In genomic region chr11:60727392-60728140, GRCm38 (mm10) we compare ENCODE assay signal across 8 mouse cellular contexts. TPM values are rescaled to one million over a fixed set of nuclear protein-coding genes. Genes with fewer than 3 reads are reported as not detected.
DNase-seq lines count a peak whose midpoint lies in the region; ATAC-seq and TF ChIP-seq lines count a peak whose summit lies in the region.

No protein-coding gene starts in this region.

- intact Hi-C loops in heart, postnatal 25 days (cut with DNase I): loop anchor here (2.0 to 5.0 kb wide), 3 partner anchors 29 to 150 kb away; partner anchors contain the start of genes Llgl1, Smcr8, Tmem11 and Top3a

- H3K36me3 ChIP-seq in heart, embryonic 12.5 days: peaks cover 50% of the 10 kb centered on the region
- peaks cover 39 to 53% of the 10 kb centered on the region in 2 experiments for H3K36me3 ChIP-seq in CH12.LX (replicated peaks in 1 of 2; ENCODE audit: control insufficient read depth in 1 of 2, insufficient read depth in 1 of 2, low read length in 1 of 2)
- H3K36me3 ChIP-seq in hindbrain, postnatal 0 days (ENCODE audit: insufficient read depth, low read length): peaks cover 39% of the 10 kb centered on the region
- H3K36me3 ChIP-seq in midbrain, embryonic 12.5 days: peaks cover 41% of the 10 kb centered on the region

- H3K4me1 ChIP-seq in heart, embryonic 12.5 days (replicated peaks): peaks cover 28% of the 10 kb centered on the region
- peaks cover 15 to 46% of the 10 kb centered on the region in 2 experiments for H3K4me1 ChIP-seq in CH12.LX (ENCODE audit: control insufficient read depth in 1 of 2, insufficient read depth in 2 of 2)
- H3K4me1 ChIP-seq in hindbrain, postnatal 0 days (ENCODE audit: insufficient read depth, low read length): peaks cover 14% of the 10 kb centered on the region
- H3K4me1 ChIP-seq in midbrain, embryonic 12.5 days: peaks cover 31% of the 10 kb centered on the region

- no peak for TF ChIP-seq EP300 in CH12.LX (IDR thresholded peaks at IDR 0.05; ENCODE audit: low read length)

- H3K9me3 ChIP-seq in heart, embryonic 12.5 days (replicated peaks): no peaks in the 10 kb centered on the region
- no peaks in the 10 kb centered on the region for H3K9me3 ChIP-seq in CH12.LX (replicated peaks; ENCODE audit: low read length)
- no peaks in the 10 kb centered on the region for H3K9me3 ChIP-seq in hindbrain, postnatal 0 days (ENCODE audit: low read length)
- no peaks in the 10 kb centered on the region for H3K9me3 ChIP-seq in midbrain, embryonic 12.5 days

- in situ Hi-C loops in CH12.LX (cut with MboI; ENCODE audit: low pct_ligation_motif_present, low pct_unique_long_range_greater_than_20kb, low sequenced_read_pairs): no loop called here

- peaks cover 6% of the 10 kb centered on the region; the same call in 1 of the 2 replicates for H3K79me2 ChIP-seq in CH12.LX (replicated peaks; ENCODE audit: control insufficient read depth, extremely low read depth, insufficient read depth, poor library complexity, severe bottlenecking)

- no peak for TF ChIP-seq RAD21 in CH12.LX (IDR thresholded peaks at IDR 0.05; ENCODE audit: low read depth, low read length)

- peak overlapping the region; percentile 96 for H3K9ac ChIP-seq in heart, embryonic 12.5 days
- peak overlapping the region; percentile 83 for H3K9ac ChIP-seq in CH12.LX (ENCODE audit: insufficient read depth, low read depth)
- peak overlapping the region; percentile 85 for H3K9ac ChIP-seq in hindbrain, postnatal 0 days (replicated peaks; ENCODE audit: low read length)
- H3K9ac ChIP-seq in midbrain, embryonic 12.5 days (replicated peaks): peak overlapping the region; percentile 90

- H3K27ac ChIP-seq in heart, embryonic 12.5 days (ENCODE audit: poor library complexity, severe bottlenecking): peak overlapping the region; percentile 93
- peak overlapping the region; percentile 60 for H3K27ac ChIP-seq in CH12.LX (ENCODE audit: insufficient read depth, low read depth)
- peak overlapping the region; percentile 92 for H3K27ac ChIP-seq in hindbrain, postnatal 0 days
- H3K27ac ChIP-seq in midbrain, embryonic 12.5 days (replicated peaks): peak overlapping the region; percentile 88

- no peak for DNase-seq in heart, postnatal 25 days (ENCODE audit: low spot score)
- DNase-seq in CH12.LX (ENCODE audit: extremely low read depth): no peak
- peak; percentile 7 for DNase-seq in embryo, embryonic 11.5 days (ENCODE audit: low read depth, low spot score)
- peak; percentile 7 for DNase-seq in hindbrain, postnatal 0 days (ENCODE audit: low spot score)
- DNase-seq in frontal cortex, postnatal 36 days (ENCODE audit: low spot score in 2 of 2): no peak
- DNase-seq in cerebellum, postnatal 25 days: no peak

- dilution Hi-C loops in CH12.LX (cut with MboI; ENCODE audit: extremely low pct_ligation_motif_present, extremely low pct_unique_long_range_greater_than_20kb, low sequenced_read_pairs): no loop called here

- H3K27me3 ChIP-seq in heart, embryonic 12.5 days (replicated peaks): no peaks in the 10 kb centered on the region
- H3K27me3 ChIP-seq in CH12.LX (replicated peaks): no peaks in the 10 kb centered on the region
- H3K27me3 ChIP-seq in hindbrain, postnatal 0 days (ENCODE audit: insufficient read depth, low read length): no peaks in the 10 kb centered on the region
- no peaks in the 10 kb centered on the region for H3K27me3 ChIP-seq in midbrain, embryonic 12.5 days

- 6% methylated on average over 12 of the region's 12 CpGs for WGBS in heart, embryonic 12.5 days
- WGBS in hindbrain, postnatal 0 days: 2% methylated on average over 12 of the region's 12 CpGs
- 8% methylated on average over 12 of the region's 12 CpGs for WGBS in midbrain, embryonic 12.5 days

- H3K4me3 ChIP-seq in heart, embryonic 12.5 days: peak overlapping the region; percentile 94
- peak overlapping the region; percentile 57 to 96 (median 72) for H3K4me3 ChIP-seq in CH12.LX (replicated peaks in 1 of 3; ENCODE audit: low read depth in 2 of 3, low read length in 2 of 3, poor library complexity in 1 of 3)
- H3K4me3 ChIP-seq in hindbrain, postnatal 0 days (ENCODE audit: low read length): peak overlapping the region; percentile 91
- H3K4me3 ChIP-seq in midbrain, embryonic 12.5 days: peak overlapping the region; percentile 91

- 0 out of 2 replicates have a peak, but pooled peaks have one; percentile 3 for ATAC-seq in heart, embryonic 12.5 days (ENCODE audit: insufficient number of reproducible peaks, low FRiP score)
- peak; percentile 10; the same call in 1 of the 2 replicates for ATAC-seq in hindbrain, postnatal 0 days
- peak; percentile 28 for ATAC-seq in midbrain, embryonic 12.5 days (ENCODE audit: low FRiP score, low read depth)

- TF ChIP-seq POLR2A in CH12.LX (IDR thresholded peaks at IDR 0.05; ENCODE audit: low read depth, low read length): no peak

- TF ChIP-seq CTCF in CH12.LX (conservative IDR thresholded peaks at IDR 0.05 in 1 of 2, IDR thresholded peaks at IDR 0.05 in 1 of 2; ENCODE audit: low read depth in 2 of 2, low read length in 2 of 2): no peak; a peak in 1 of 4 replicates
- no peak for TF ChIP-seq CTCF in hindbrain, postnatal 0 days (IDR thresholded peaks at IDR 0.05; ENCODE audit: low read depth)

- H3K4me2 ChIP-seq in heart, embryonic 12.5 days: peak overlapping the region; percentile 74
- H3K4me2 ChIP-seq in CH12.LX (ENCODE audit: insufficient read depth, low read depth, poor library complexity, severe bottlenecking): peak overlapping the region; percentile 83
- peak overlapping the region; percentile 72 for H3K4me2 ChIP-seq in hindbrain, postnatal 0 days (ENCODE audit: low read depth, low read length)
- peak overlapping the region; percentile 75 for H3K4me2 ChIP-seq in midbrain, embryonic 12.5 days (replicated peaks)

TF ChIP-seq in CH12.LX, 34 proteins besides CTCF, POLR2A, EP300 and RAD21 (continues in another document):
- TF ChIP-seq JUN (IDR thresholded peaks at IDR 0.05; ENCODE audit: insufficient read depth, low read depth, low read length) (no peak), UBTF (IDR thresholded peaks at IDR 0.05; ENCODE audit: low read depth, low read length) (no peak), KAT2A (IDR thresholded peaks at IDR 0.05; ENCODE audit: insufficient replicate concordance, low read length) (0 out of 2 replicates have a peak, but pooled peaks have one; percentile 11), MXI1 (IDR thresholded peaks at IDR 0.05; ENCODE audit: low read depth, low read length) (peak; percentile 3; the same call in 1 of the 2 replicates), MAX (IDR thresholded peaks at IDR 0.05; ENCODE audit: low read length) (no peak), NELFE (IDR thresholded peaks at IDR 0.05; ENCODE audit: low read depth, low read length) (no peak), NRF1 (IDR thresholded peaks at IDR 0.05; ENCODE audit: low read depth, low read length) (no peak), RCOR1 (conservative IDR thresholded peaks at IDR 0.05; ENCODE audit: low read depth, low read length) (no peak)

RNA-seq across cellular contexts. Expression of gene Flii, which starts 0.5 kb away (rescaled TPM):
- 87.6 and 91.6 TPM in 2 replicates for polyA plus RNA-seq in heart, embryonic 12.5 days (2016; fragmentation: Nextera tagmentation; extraction: Ambion mirVana)
- 100 to 1,000 TPM; 112 to 120 TPM for total RNA-seq in heart, postnatal 25 days (2021)
- 99.3 and 112 TPM in 2 replicates for total RNA-seq in CH12.LX (2012; rRNA removed)
- total RNA-seq in CH12.LX (2014; rRNA removed): 43.9 and 49.5 TPM in 2 replicates
- polyA plus RNA-seq in CH12.LX (2012; ENCODE audit: insufficient read length, low read depth): 71.4 and 88.6 TPM in 2 replicates
- total RNA-seq in hindbrain, postnatal 0 days (2014; rRNA removed): 77.1 and 112 TPM in 2 replicates
- polyA plus RNA-seq in hindbrain, postnatal 0 days (2015; fragmentation: Nextera tagmentation; extraction: Ambion mirVana): 39.9 and 42.7 TPM in 2 replicates
- 76.1 and 76.9 TPM in 2 replicates for polyA plus RNA-seq in midbrain, embryonic 12.5 days (2016; fragmentation: Nextera tagmentation; extraction: Ambion mirVana)

RNA-seq across cellular contexts. Expression of gene Mief2, which starts 0.6 kb away (rescaled TPM):
- polyA plus RNA-seq in heart, embryonic 12.5 days (2016; fragmentation: Nextera tagmentation; extraction: Ambion mirVana): 18.5 and 20.8 TPM in 2 replicates
- total RNA-seq in heart, postnatal 25 days (2021): 10 to 100 TPM; 31.6 to 32.9 TPM
- total RNA-seq in CH12.LX (2012; rRNA removed): 12.7 and 16.3 TPM in 2 replicates
- total RNA-seq in CH12.LX (2014; rRNA removed): 6.8 and 7.2 TPM in 2 replicates
- polyA plus RNA-seq in CH12.LX (2012; ENCODE audit: insufficient read length, low read depth): 9.9 and 10.9 TPM in 2 replicates
- 38.0 and 40.6 TPM in 2 replicates for total RNA-seq in hindbrain, postnatal 0 days (2014; rRNA removed)
- 24.8 and 26.0 TPM in 2 replicates for polyA plus RNA-seq in hindbrain, postnatal 0 days (2015; fragmentation: Nextera tagmentation; extraction: Ambion mirVana)
- 14.3 and 15.2 TPM in 2 replicates for polyA plus RNA-seq in midbrain, embryonic 12.5 days (2016; fragmentation: Nextera tagmentation; extraction: Ambion mirVana)

RNA-seq across cellular contexts. Expression of gene Llgl1, which starts 28.0 kb away (rescaled TPM):
- polyA plus RNA-seq in heart, embryonic 12.5 days (2016; fragmentation: Nextera tagmentation; extraction: Ambion mirVana): 46.6 and 47.5 TPM in 2 replicates
- total RNA-seq in heart, postnatal 25 days (2021): 10 to 100 TPM; 11.4 to 12.3 TPM
- total RNA-seq in CH12.LX (2012; rRNA removed) (9.9 and 11.1 TPM in 2 replicates), CH12.LX (2014; rRNA removed) (6.8 and 7.5 TPM in 2 replicates)
- polyA plus RNA-seq in CH12.LX (2012; ENCODE audit: insufficient read length, low read depth): 8.8 and 9.8 TPM in 2 replicates
- 60.2 and 75.5 TPM in 2 replicates for total RNA-seq in hindbrain, postnatal 0 days (2014; rRNA removed)
- polyA plus RNA-seq in hindbrain, postnatal 0 days (2015; fragmentation: Nextera tagmentation; extraction: Ambion mirVana): 35.2 and 36.7 TPM in 2 replicates
- 135 TPM in 2 replicates for polyA plus RNA-seq in midbrain, embryonic 12.5 days (2016; fragmentation: Nextera tagmentation; extraction: Ambion mirVana)

RNA-seq across cellular contexts. Expression of gene Top3a, which starts 49.6 kb away (rescaled TPM):
- polyA plus RNA-seq in heart, embryonic 12.5 days (2016; fragmentation: Nextera tagmentation; extraction: Ambion mirVana): 13.5 and 15.1 TPM in 2 replicates
- 1 to 10 TPM; 4.1 to 4.2 TPM for total RNA-seq in heart, postnatal 25 days (2021)
- total RNA-seq in CH12.LX (2012; rRNA removed): 28.8 and 28.9 TPM in 2 replicates
- total RNA-seq in CH12.LX (2014; rRNA removed): 19.6 and 20.6 TPM in 2 replicates
- 38.9 and 43.7 TPM in 2 replicates for polyA plus RNA-seq in CH12.LX (2012; ENCODE audit: insufficient read length, low read depth)
- total RNA-seq in hindbrain, postnatal 0 days (2014; rRNA removed): 10.5 and 11.0 TPM in 2 replicates
- polyA plus RNA-seq in hindbrain, postnatal 0 days (2015; fragmentation: Nextera tagmentation; extraction: Ambion mirVana): 3.9 and 4.6 TPM in 2 replicates
- polyA plus RNA-seq in midbrain, embryonic 12.5 days (2016; fragmentation: Nextera tagmentation; extraction: Ambion mirVana): 17.8 and 20.5 TPM in 2 replicates

RNA-seq across cellular contexts. Expression of gene Smcr8, which starts 49.8 kb away (rescaled TPM):
- 6.4 and 7.1 TPM in 2 replicates for polyA plus RNA-seq in heart, embryonic 12.5 days (2016; fragmentation: Nextera tagmentation; extraction: Ambion mirVana)
- total RNA-seq in heart, postnatal 25 days (2021): 10 to 100 TPM; 13.4 to 16.3 TPM
- 22.4 and 24.6 TPM in 2 replicates for total RNA-seq in CH12.LX (2012; rRNA removed)
- total RNA-seq in CH12.LX (2014; rRNA removed): 8.5 and 11.0 TPM in 2 replicates
- 24.5 and 27.5 TPM in 2 replicates for polyA plus RNA-seq in CH12.LX (2012; ENCODE audit: insufficient read length, low read depth)
- total RNA-seq in hindbrain, postnatal 0 days (2014; rRNA removed): 14.6 and 15.2 TPM in 2 replicates
- polyA plus RNA-seq in hindbrain, postnatal 0 days (2015; fragmentation: Nextera tagmentation; extraction: Ambion mirVana): 3.1 TPM in 2 replicates
- polyA plus RNA-seq in midbrain, embryonic 12.5 days (2016; fragmentation: Nextera tagmentation; extraction: Ambion mirVana): 11.3 and 11.6 TPM in 2 replicates

Comparison
In these comparisons a context has a peak if more than half of its experiments do, and no peak if none do; other contexts are left out.
1. DNase-seq: peak in embryo, embryonic 11.5 days (single experiment) and hindbrain, postnatal 0 days (single experiment); none in heart, postnatal 25 days (single experiment), CH12.LX (single experiment), frontal cortex, postnatal 36 days (0 of 2) and cerebellum, postnatal 25 days (0 of 2).
2. Peak in every context shown above with its lines, with median percentiles within 50 percentile points of each other: ATAC-seq, H3K27ac ChIP-seq, H3K4me2 ChIP-seq, H3K4me3 ChIP-seq and H3K9ac ChIP-seq.